Mouse (Mus musculus) adrenal gland, adult 18-20 months (tissue): ENCODE measurements at regions not wholly inside any gene's neighbourhood (a gene's known extent, or its start where the extent isn't known, plus 50 kb on each side); places are given as distances from the start of the nearest gene placed in this dataset.
A peak's percentile ranks its signal among the peaks of the same experiment; 100 is the strongest.

Experiments
- DNase-seq, 2 experiments: peaks; one replicate each; pipeline ENCODE4 v3.0.0; 2021 to 2022; ENCODE audit warnings: low spot score in 2 of 2

DNA sequence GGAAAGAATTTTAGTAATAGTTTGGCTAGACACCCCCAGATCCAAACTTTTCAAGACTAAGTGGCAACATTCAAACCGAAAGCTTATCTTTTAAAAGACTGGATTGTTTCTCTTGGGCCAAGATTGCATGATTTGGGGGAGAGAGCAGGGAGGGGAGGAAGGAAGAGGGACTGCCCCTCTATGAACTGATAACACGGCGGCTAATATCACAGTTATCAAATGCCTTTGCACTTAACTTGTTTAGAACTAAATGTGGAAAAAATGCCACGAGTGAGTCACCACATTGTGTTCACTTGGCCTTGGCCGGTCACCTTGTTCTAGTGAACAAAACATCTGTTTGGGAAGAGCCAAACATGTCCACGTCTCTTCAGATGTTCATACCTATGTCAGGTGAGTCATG is 92.3 kb downstream of the Tes start:
- no peak for DNase-seq

GRCm38 (mm10) chr6:17169971-17170781 is 105.2 kb downstream of the Tes start:
- DNase-seq, result no peak

GRCm38 (mm10) chr6:17170782-17171272 is 105.9 kb downstream of the Tes start:
- DNase-seq, result no peak

DNA sequence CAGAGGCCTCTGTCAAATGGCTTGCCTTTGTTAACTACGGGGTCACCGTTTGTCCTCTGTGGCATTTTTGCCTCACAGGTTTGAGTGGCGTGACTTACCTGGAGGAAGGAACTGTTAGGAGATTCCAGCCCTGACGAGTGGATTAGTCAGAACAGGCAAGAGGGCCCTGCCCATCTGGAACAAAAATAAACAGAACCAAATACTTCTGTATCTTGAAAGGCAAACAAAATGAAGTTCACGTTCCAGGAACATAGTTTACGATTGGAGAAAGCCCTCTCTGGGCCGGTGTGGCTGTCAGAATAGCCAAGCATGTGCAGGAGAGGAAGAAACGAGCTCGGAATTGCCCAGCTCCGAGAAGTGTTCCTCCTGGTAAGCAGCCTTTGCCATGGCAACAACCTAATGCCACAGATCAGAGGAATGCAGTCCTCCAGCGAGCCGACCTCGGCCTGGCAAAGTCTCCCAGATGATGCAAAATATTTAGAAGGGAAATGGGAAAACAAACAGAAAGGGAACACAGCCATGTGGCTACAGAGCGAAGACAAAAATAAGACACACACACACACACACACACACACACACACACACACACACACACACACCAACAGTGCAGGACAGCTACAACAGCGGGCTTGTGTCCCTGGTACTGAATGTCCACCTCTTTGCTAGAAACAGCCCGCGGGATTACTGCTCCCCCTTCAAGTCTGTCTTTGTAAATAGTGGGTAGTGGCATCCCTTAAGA is 106.5 kb downstream of the Tes start:
- DNase-seq, result peak in 1 of 2 experiments; percentile 16

DNA sequence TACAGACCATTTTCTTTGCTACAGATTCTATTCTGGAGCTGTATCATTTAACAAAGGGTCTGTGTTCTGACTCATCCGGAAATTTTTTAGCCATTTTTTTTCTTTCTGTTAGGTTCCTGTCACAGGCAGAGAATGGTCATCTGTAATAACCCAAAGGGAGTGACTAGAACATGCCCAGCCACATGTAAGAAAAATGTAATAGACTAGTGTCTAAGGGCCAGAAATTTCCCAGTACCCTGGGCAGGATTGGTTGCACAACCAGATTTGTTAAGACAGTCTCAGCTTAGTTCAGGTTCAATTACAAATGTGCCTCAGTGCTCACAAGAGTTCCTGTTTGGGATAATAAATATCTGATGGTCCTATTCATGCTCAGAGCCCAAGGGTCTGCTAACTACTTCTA is 107.1 kb downstream of the Tes start:
- no peak for DNase-seq

- no peak for DNase-seq
Measured at GRCm38 (mm10) chr6:17177153-17177552, 103.8 kb upstream of the Cav2 start.

GRCm38 (mm10) chr6:17179476-17179875 is 101.5 kb upstream of the Cav2 start:
- no peak for DNase-seq

DNA sequence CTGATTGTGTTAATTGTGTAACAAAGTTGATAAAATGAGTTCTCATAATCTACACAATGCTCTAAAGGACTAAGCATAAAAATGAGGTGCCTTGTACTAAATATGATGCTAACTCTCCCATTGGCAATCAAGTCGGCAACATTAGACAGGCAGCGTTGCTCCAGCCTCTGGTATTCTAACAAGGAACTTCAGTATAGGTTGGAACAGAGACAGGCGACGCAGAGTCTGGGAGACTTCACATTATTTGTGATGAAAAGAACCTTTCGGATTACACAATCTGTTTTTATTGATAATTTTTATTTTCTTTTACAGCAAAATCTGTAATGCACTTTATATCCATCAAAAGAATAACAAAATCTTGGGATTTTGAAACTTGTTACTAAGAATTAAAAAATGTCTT is 94.4 kb upstream of the Cav2 start:
- no peak for DNase-seq

GRCm38 (mm10) chr6:17187106-17187505 is 93.9 kb upstream of the Cav2 start:
- DNase-seq, result no peak

DNA sequence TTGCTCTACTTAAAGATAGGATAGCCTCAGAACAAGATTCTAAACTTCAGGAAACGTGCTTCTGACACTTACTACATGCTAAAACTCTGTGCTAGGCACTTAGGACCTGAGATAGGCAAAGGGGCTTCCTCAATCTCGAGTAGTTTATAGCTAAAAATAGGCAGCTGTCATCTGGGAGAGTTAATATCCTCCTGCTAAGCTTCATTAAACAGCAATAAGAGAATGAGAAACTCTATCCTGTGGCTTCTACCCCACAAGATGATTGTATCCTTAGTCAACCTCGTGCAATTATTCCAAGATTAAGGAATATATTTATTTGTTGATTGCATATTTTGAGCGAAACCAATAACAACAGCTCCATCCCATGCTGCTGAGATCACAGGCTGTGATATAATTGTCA is 85.4 kb upstream of the Cav2 start:
- DNase-seq, result no peak

- DNase-seq, result peak; percentile 10 to 33
Measured at GRCm38 (mm10) chr6:17197728-17198397, 83.1 kb upstream of the Cav2 start.

DNA sequence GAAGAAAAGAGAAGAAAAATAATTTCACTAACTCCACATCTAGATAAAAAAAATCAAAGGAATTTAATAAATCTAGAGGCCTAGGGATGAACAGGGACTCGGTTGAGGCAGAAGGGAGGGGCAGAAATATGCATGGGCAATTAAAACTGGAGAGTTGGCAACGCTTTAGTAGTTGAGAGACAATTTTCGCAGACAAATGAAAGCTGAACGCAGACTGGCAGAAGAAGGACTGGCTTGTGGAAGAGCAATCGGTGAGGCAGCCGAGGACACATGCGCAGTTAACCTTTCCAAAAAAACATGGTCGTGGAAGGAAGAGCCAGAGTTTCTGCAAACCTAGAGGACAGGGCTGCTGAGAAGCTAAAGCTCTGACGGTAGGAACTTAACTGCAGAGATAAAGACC is 82.1 kb upstream of the Cav2 start:
- no peak for DNase-seq

DNA sequence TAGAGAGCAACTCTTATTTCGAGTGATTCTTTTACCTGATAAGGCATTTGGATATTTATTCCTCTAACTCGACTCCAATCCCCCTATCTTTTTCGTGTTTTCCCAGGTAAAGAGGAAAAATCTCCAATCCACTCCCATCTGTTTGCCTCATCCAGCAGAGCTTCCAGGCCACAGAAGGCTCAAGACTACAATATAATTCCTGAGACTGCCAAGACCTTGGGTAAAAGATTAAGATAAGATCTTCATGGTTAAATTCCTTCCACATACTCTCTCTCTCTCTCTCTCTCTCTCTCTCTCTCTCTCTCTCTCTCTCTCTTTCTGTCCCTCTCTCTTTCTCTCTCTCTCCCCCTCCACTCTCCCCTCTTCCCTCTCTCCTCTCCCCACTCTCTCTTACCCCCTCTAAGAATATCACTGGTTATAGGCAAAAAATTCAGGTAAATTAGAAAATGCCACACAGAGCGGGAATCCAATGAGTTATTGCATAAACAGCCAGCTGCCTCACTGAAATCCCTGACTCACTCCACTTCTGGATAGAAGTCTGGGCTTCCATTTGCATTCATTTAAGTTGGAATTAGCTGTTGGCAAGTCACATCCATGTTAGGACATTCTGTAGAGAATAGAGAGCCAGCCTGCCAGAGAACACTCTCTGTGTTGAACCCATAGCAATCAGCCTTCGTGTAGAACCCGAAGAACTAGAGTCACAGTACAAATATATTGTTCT is 78.9 kb upstream of the Cav2 start:
- no peak for DNase-seq

DNA sequence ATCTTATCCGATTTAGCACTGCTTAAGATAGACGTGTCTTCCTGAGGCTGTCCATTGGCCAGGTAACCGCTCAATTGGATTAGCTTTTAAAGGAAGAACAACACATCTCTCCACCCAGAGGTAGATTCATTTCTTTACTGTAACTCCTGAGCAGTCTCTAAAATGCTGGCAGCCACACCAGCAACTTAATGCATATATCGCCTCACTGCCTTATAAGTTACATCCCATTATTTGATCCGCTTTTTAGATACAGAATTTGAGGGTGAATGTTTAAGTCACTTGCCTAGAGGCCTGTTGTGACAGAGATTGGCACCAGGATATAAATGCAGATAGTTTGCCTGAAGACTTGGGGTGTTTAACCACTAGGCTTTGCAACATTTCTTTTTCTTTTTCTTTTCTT is 77.7 kb upstream of the Cav2 start:
- DNase-seq, result no peak

- no peak for DNase-seq
Measured at GRCm38 (mm10) chr6:17203900-17204686, 76.9 kb upstream of the Cav2 start.

GRCm38 (mm10) chr6:17206932-17207331 is 74.1 kb upstream of the Cav2 start:
- no peak for DNase-seq

GRCm38 (mm10) chr6:17209792-17210191 is 71.2 kb upstream of the Cav2 start:
- no peak for DNase-seq

GRCm38 (mm10) chr6:17211346-17211745 is 69.6 kb upstream of the Cav2 start:
- DNase-seq, result no peak

GRCm38 (mm10) chr6:17214774-17215173 is 66.2 kb upstream of the Cav2 start:
- no peak for DNase-seq

GRCm38 (mm10) chr6:17216442-17216841 is 64.5 kb upstream of the Cav2 start:
- no peak for DNase-seq
